Mouse (Mus musculus) hindbrain, embryonic 16.5 days (tissue): Measurements from ENCODE around the gene Cntn6. TPM values are rescaled to one million over a fixed set of nuclear protein-coding genes. Genes with fewer than 3 reads are reported as not detected.

Source experiments
- ATAC-seq: fragments of 200-750 bp; cut with Nextera tagmentation; 2 replicates; pipeline ENCODE4 v1.8.0; 2017; ENCODE audit warnings: moderate TSS enrichment, moderate library complexity
- H3K27ac ChIP-seq: fragments of 300-500 bp; sonication (generic); 2 replicates; pipeline ENCODE4 v1.5.1; 2014; ENCODE audit warnings: low read depth, mild to moderate bottlenecking, control low read depth, low read length, moderate library complexity
- H3K27me3 ChIP-seq: fragments of 300-500 bp; sonication (generic); replicated peaks from 2 replicates; pipeline ENCODE4 v1.6.1; 2014; ENCODE audit warnings: low read length; ENCODE audit not compliant: control insufficient read depth, insufficient read depth
- H3K36me3 ChIP-seq: fragments of 300-500 bp; sonication (generic); 2 replicates; pipeline ENCODE4 v1.6.1; 2014; ENCODE audit warnings: mild to moderate bottlenecking, low read length, moderate library complexity, mixed read lengths; ENCODE audit not compliant: control insufficient read depth, insufficient read depth
- H3K4me1 ChIP-seq: fragments of 300-500 bp; sonication (generic); 2 replicates; pipeline ENCODE4 v1.6.1; 2014; ENCODE audit warnings: low read depth, low read length; ENCODE audit not compliant: control insufficient read depth, insufficient read depth
- H3K4me2 ChIP-seq: fragments of 300-500 bp; sonication (generic); 2 replicates; pipeline ENCODE4 v1.6.1; 2014; ENCODE audit warnings: mild to moderate bottlenecking, low read length, control low read depth, moderate library complexity
- H3K4me3 ChIP-seq: fragments of 300-500 bp; sonication (generic); 2 replicates; pipeline ENCODE4 v1.5.1; 2014; ENCODE audit warnings: mild to moderate bottlenecking, low read length, control low read depth, moderate library complexity
- H3K9ac ChIP-seq: fragments of 300-500 bp; sonication (generic); 2 replicates; pipeline ENCODE4 v1.6.1; 2014; ENCODE audit warnings: low read depth, mild to moderate bottlenecking, control low read depth, low read length, moderate library complexity
- H3K9me3 ChIP-seq: fragments of 300-500 bp; sonication (generic); 2 replicates; pipeline ENCODE4 v1.6.1; 2014; ENCODE audit warnings: mild to moderate bottlenecking, low read length, moderate library complexity; ENCODE audit not compliant: control insufficient read depth
- WGBS: fragments of 180-500 bp; shearing (Covaris S2); extraction: QIAGEN DNeasy Blood & Tissue Kit; methylation state at CpG from one replicate; pipeline ENCODE4 v1.1.7; 2014; 5-methylcytosine and 5-hydroxymethylcytosine counted together
- polyA plus RNA-seq: library from polyadenylated mRNA; unstranded; fragments of >200 nt; fragmentation: Nextera tagmentation; extraction: Ambion mirVana; gene quantifications from 2 replicates; pipeline ENCODE4 v1.2.1, GENCODE M21; 2015

Cntn6 gene
- polyA plus RNA-seq, 1 experiment from 2014 or later: 15.9 TPM

- WGBS: 60% methylated on average over 2 of the region's 2 CpGs
- Histone ChIP-seq H3K9me3 (no peaks in the 10 kb centered on the region), H3K4me2 (no peak overlapping the region), H3K4me3 (no peak overlapping the region), H3K4me1 (no peaks in the 10 kb centered on the region), H3K27me3 (no peaks in the 10 kb centered on the region), H3K27ac (no peak overlapping the region), H3K36me3 (no peaks in the 10 kb centered on the region), H3K9ac (no peak overlapping the region)
- ATAC-seq: no peak
Observed at GRCm38 (mm10) chr6:104600838-104601397, 108.3 kb downstream of the Cntn6 start.

DNA sequence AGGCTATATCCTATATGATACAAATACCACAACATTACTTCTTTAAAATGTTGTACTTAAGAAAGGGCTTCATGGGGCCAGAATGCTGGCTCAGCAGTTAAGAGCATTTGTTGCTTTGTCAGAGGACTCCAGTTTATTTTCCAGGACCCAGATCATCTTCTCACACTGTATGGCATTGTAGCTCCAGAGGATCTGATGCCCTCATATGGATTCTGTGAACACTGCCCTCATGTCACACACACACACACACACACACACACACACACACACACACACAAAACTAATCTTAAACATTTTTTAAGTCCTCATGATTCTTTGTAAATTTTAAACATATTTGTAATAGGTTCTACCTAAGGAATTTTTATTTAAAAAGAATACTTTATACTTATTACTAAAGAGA lies 110.3 kb downstream of the Cntn6 start:
- H3K9ac ChIP-seq: no peak overlapping the region
- H3K27me3 ChIP-seq: no peaks in the 10 kb centered on the region
- no peaks in the 10 kb centered on the region for H3K9me3 ChIP-seq
- no peak overlapping the region for H3K4me2 ChIP-seq
- H3K27ac ChIP-seq: no peak overlapping the region
- no peak overlapping the region for H3K4me3 ChIP-seq
- H3K36me3 ChIP-seq: no peaks in the 10 kb centered on the region
- ATAC-seq: no peak
- no peaks in the 10 kb centered on the region for H3K4me1 ChIP-seq

DNA sequence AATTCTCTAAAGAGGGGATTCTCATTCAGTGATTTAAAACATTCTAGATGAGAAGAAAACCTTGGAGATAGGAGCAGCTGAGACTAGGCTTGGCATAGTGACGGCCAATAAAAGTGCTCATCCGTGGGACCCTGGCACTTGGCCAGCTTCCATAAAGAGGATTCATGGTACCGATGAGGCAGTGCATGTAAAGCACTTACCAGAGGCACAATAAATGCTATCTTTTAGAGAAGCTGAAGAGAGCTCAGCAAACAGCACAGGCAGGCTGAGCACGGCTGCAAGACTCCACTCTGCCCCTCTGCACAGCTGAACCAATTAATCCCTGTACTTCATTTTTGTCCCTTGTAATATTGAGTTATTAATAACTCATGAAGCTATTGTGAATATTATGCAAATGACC lies 110.8 kb downstream of the Cntn6 start:
- Histone ChIP-seq H3K27me3 (no peaks in the 10 kb centered on the region), H3K4me2 (no peak overlapping the region), H3K9me3 (no peaks in the 10 kb centered on the region), H3K9ac (no peak overlapping the region), H3K27ac (no peak overlapping the region), H3K4me1 (no peaks in the 10 kb centered on the region), H3K4me3 (no peak overlapping the region), H3K36me3 (no peaks in the 10 kb centered on the region)
- ATAC-seq: peak; percentile 73
- WGBS: 21% methylated on average over 4 of the region's 4 CpGs

- Histone ChIP-seq H3K9me3 (no peaks in the 10 kb centered on the region), H3K4me3 (no peak overlapping the region), H3K4me1 (no peaks in the 10 kb centered on the region), H3K36me3 (no peaks in the 10 kb centered on the region), H3K27me3 (no peaks in the 10 kb centered on the region), H3K9ac (no peak overlapping the region), H3K4me2 (no peak overlapping the region), H3K27ac (no peak overlapping the region)
- WGBS: 42% methylated on average over 3 of the region's 3 CpGs
- no peak for ATAC-seq
Observed at GRCm38 (mm10) chr6:104605214-104605613, 112.6 kb downstream of the Cntn6 start.

DNA sequence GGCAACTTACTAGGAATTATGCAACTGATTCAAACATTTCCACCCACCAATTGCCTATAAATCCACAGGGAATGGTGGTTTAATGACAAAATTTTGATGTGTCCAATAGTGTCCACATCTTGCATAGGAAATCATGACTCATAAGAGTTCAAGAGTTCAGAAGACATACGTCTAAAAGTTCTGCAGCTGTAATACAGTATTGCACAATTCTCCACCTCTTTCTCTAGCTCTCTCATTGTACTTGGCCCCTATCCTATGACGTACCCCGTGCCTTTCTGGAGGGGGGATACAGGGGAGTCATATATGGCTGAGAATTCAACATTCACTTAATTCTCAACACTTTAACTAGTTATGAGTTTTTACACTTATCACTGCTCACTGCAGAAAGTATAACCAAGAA lies 160.9 kb downstream of the Cntn6 start:
- ATAC-seq: no peak
- WGBS: 77% methylated on average over 3 of the region's 3 CpGs

DNA sequence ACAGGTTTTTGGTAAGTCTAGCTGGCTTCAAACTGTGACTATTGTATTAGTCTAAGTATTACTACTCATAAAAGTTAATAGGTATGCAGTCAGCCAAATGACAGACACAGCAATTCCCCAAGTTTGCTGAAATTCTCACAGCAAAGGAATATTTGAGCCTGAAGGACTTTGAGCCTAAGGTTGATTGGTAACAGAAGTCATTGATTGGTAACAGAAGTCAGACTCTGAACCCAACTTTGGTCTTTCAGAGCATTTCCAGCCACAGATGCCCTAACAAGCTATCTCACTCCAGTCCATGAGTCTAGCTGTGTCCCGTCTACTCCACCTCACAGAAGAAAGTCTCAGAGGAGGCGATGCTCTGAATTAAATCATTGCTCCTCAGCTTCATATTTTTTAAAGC lies 176.1 kb downstream of the Cntn6 start:
- Histone ChIP-seq H3K27me3 (no peaks in the 10 kb centered on the region), H3K4me1 (no peaks in the 10 kb centered on the region), H3K9me3 (no peaks in the 10 kb centered on the region), H3K4me3 (no peak overlapping the region), H3K9ac (no peak overlapping the region), H3K27ac (no peak overlapping the region), H3K4me2 (no peak overlapping the region), H3K36me3 (no peaks in the 10 kb centered on the region)
- ATAC-seq: no peak
- WGBS: 79% methylated on average over 2 of the region's 2 CpGs

More for the DNA sequence above, 160.9 kb downstream of the Cntn6 start:
- Histone ChIP-seq H3K36me3 (no peaks in the 10 kb centered on the region), H3K4me3 (no peak overlapping the region), H3K4me1 (no peaks in the 10 kb centered on the region), H3K9me3 (no peaks in the 10 kb centered on the region), H3K4me2 (no peak overlapping the region), H3K9ac (no peak overlapping the region), H3K27me3 (no peaks in the 10 kb centered on the region), H3K27ac (no peak overlapping the region)

GRCm38 (mm10) chr6:104674249-104674648 lies 181.7 kb downstream of the Cntn6 start:
- Histone ChIP-seq H3K27me3 (no peaks in the 10 kb centered on the region), H3K27ac (no peak overlapping the region), H3K4me2 (no peak overlapping the region), H3K36me3 (no peaks in the 10 kb centered on the region), H3K9ac (no peak overlapping the region), H3K9me3 (no peaks in the 10 kb centered on the region), H3K4me3 (no peak overlapping the region), H3K4me1 (no peaks in the 10 kb centered on the region)
- no peak for ATAC-seq

DNA sequence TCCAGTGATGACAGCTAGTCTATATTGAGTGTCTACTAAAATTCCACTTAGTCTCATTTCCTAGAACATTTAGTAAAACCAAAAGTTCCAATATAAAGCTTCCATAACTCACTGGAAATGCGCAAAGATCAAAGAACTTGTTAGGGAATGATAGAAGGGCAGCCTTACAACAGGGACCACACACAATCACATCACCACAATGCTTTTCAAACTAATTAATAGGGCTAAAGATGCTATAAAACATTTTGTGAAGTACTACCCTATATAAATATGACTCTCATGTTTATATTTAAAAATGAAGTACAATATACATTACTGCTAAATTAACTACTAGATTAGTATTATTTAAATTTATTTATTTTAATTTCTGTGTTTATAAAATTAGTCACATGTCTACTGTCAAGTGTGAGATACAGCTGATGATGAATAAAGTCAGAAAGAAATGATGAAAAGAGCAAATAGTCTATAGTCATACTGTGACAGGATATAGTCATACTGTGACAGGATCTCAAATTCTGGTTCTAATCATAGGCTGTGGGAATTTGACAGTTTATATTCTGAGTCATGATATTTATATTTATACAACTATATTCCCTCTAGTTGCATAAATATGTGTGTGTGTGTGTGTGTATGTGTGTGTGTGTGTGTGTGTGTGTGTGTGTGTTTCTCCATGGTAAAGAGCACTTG lies 187.4 kb downstream of the Cntn6 start:
- Histone ChIP-seq H3K27me3 (no peaks in the 10 kb centered on the region), H3K27ac (no peak overlapping the region), H3K36me3 (no peaks in the 10 kb centered on the region), H3K9me3 (no peaks in the 10 kb centered on the region), H3K4me3 (no peak overlapping the region), H3K4me2 (no peak overlapping the region), H3K9ac (no peak overlapping the region), H3K4me1 (no peaks in the 10 kb centered on the region)
- no peak for ATAC-seq
- WGBS: 94% methylated on average over 1 of the region's 1 CpGs

DNA sequence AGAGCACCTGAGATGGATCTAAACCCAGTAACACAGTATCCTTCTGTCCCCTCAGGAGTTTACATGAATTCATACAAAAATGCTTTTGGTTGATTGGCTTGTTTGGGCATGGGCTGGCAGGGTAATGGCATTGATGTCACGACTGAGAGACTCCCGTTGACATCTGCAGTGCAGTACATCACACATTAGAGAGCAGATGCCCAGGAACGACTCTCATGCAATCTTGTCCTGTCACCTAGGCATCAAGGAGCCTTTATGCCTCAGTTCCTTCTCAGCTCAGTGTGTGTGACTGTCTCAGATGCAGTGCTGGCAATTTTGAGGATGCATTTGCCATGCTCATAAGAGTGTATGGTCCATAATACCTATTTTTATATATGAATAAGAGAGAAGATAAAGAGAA lies 195.4 kb downstream of the Cntn6 start:
- no peaks in the 10 kb centered on the region for H3K4me1 ChIP-seq
- no peak overlapping the region for H3K9ac ChIP-seq
- H3K27ac ChIP-seq: no peak overlapping the region
- H3K4me3 ChIP-seq: no peak overlapping the region
- no peak overlapping the region for H3K4me2 ChIP-seq
- no peaks in the 10 kb centered on the region for H3K36me3 ChIP-seq
- H3K9me3 ChIP-seq: no peaks in the 10 kb centered on the region
- no peaks in the 10 kb centered on the region for H3K27me3 ChIP-seq
- peak; percentile 68 for ATAC-seq
- WGBS: 57% methylated on average over 3 of the region's 3 CpGs
